Mouse (Mus musculus): ENCODE data around the gene Krt84.

GRCm38 (mm10) chr15:101495266-101495665 is 37.4 kb downstream of the Krt84 start:
- TF ChIP-seq CTCF (conservative IDR thresholded peaks at IDR 0.05; ENCODE audit: low read length) (no peak), NANOG (IDR thresholded peaks at IDR 0.05; ENCODE audit: borderline replicate concordance, low read length) (no peak), POU5F1 (IDR thresholded peaks at IDR 0.05; ENCODE audit: borderline replicate concordance, low read length) (no peak)

Data from E14TG2a.4 (cell line).